Mouse (Mus musculus): Measurements from ENCODE around the gene Saa4.
"Not testable (repeated sequence)": the region's sequence is repeated elsewhere in the genome, so short reads cannot be mapped to it uniquely, and the experiment has no call there.

Gene Saa4

DNA sequence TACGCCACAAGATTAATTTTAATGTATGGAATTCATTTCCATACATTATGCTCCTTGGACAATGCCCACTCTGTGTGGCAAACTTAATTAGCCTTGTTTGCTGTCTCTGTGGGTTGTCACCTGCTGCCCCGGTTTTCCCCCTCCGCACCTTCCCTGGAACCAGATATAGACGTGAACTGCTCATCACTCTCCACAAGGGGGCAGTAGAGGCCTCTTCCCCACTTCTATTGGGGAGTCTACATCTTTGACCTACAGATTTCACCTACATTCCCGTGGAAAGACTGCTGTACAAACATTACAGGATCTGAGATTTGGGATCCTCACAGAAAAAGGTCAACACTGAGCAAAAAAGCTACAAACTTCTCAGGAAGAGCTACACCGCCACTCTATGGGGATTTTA, 17.9 kb downstream of the Saa4 start:
- peak; percentile 54 for DNase-seq

DNA sequence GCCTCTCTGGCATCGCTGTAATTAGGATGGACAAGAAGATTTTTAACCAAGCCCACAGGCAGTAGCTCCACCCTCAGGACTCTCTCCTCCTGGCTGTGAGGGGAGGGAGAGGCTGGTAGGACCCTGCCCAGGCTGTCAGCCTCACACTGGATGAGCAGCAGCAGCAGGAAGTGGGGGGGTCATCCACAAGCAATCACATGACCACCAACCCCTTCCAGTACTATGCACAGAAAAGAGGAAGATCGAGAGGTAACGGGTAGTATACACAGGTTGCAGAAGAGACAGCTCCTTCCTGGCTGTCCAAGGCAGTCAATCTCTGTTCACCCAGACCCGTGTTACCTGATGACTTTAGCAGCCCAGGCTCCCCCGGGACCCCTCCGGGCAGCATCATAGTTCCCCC, 20.2 kb downstream of the Saa4 start:
- DNase-seq = no peak

- peak; percentile 96 for DNase-seq
Measured at GRCm38 (mm10) chr7:46710390-46710844, 22.0 kb downstream of the Saa4 start, which contains the start of gene Saal1. Gene Saal1, minus strand, starts transcription at chr7:46710680.

DNA sequence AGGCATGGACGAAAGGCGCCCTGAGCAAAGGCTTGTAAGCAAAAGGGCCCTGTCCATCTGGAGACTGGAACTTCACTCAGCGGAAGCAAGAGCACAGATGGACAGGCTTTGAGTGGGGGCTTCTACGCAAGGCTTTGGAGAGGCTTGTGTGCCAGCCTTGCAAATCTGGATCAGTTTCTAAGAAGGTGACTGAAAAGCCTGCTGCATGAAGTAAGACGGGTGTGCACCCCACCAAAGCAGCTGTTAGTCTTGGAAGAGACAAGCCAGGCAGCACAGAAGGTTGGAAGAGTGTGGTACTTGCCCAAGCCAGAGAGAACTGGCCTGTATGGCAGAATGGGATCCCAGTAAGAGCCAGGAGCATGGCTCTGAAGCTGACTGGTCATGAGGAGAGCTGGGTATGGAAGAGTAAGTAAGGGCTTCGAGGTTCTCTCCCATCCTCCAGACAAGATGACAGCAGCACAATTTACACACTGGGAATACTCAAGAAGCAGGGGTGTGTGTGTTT, 31.8 kb downstream of the Saa4 start:
- no peak for DNase-seq

DNA sequence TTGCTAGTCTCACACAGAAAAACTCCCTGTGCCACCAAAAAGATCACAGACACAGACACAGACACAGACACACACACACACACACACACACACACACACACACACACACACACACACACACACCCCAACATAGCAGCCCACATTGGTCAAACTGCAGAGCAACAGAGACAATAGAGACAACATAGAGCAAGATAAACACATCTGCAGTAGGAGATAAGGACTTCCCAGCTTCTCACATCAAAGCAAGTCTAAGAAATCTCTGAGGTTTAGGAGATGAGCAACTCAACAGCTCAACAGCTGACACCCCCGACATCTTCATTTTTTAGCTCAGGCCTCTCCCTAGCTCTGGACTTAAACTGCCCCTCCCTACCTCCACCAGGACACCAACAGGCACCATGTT, 35.6 kb downstream of the Saa4 start:
- no peak for DNase-seq

- DNase-seq = no peak
Measured at GRCm38 (mm10) chr7:46686827-46687226, 45.6 kb downstream of the Saa4 start.

GRCm38 (mm10) chr7:46680732-46681131, 51.7 kb downstream of the Saa4 start:
- DNase-seq = no peak

GRCm38 (mm10) chr7:46679044-46679443, 53.4 kb downstream of the Saa4 start:
- DNase-seq = not testable (repeated sequence)

GRCm38 (mm10) chr7:46678417-46678816, 54.0 kb downstream of the Saa4 start:
- no peak for DNase-seq

Data from right cerebral cortex, postnatal 4 days (tissue).